Mouse (Mus musculus) neural tube, embryonic 11.5 days (tissue): Measurements from ENCODE around the gene Lacc1. TPM values are rescaled to one million over a fixed set of nuclear protein-coding genes. Genes with fewer than 3 reads are reported as not detected.

ENCODE experiments used
- ATAC-seq: fragments of 200-750 bp; cut with Nextera tagmentation; 2 replicates; pipeline ENCODE4 v1.8.0; 2017; ENCODE audit warnings: moderate number of reproducible peaks, mild to moderate bottlenecking, moderate TSS enrichment, moderate library complexity; ENCODE audit not compliant: insufficient read depth, low FRiP score, low TSS enrichment
- DNase-seq: peaks from one replicate; pipeline ENCODE4 v3.0.0-alpha.2; 2015; ENCODE audit warnings: low spot score
- H3K27ac ChIP-seq: fragments of 300-500 bp; sonication (generic); 2 replicates; pipeline ENCODE4 v1.5.1; 2014; ENCODE audit warnings: low read depth, mild to moderate bottlenecking, low read length
- H3K27me3 ChIP-seq: fragments of 300-500 bp; sonication (generic); 2 replicates; pipeline ENCODE4 v1.6.1; 2014; ENCODE audit warnings: mild to moderate bottlenecking, low read length, mixed read lengths; ENCODE audit not compliant: control insufficient read depth, insufficient read depth
- H3K36me3 ChIP-seq: fragments of 300-500 bp; sonication (generic); 2 replicates; pipeline ENCODE4 v1.6.1; 2014; ENCODE audit warnings: mild to moderate bottlenecking, low read length, moderate library complexity, mixed read lengths; ENCODE audit not compliant: control insufficient read depth, insufficient read depth
- H3K4me1 ChIP-seq: fragments of 300-500 bp; sonication (generic); 2 replicates; pipeline ENCODE4 v1.6.1; 2014; ENCODE audit warnings: low read length, mixed read lengths; ENCODE audit not compliant: control insufficient read depth, insufficient read depth
- H3K4me2 ChIP-seq: fragments of 300-500 bp; sonication (generic); 2 replicates; pipeline ENCODE4 v1.6.1; 2014; ENCODE audit warnings: low read depth, mild to moderate bottlenecking, moderate library complexity
- H3K4me3 ChIP-seq: fragments of 300-500 bp; sonication (generic); 2 replicates; pipeline ENCODE4 v1.5.1; 2014; ENCODE audit warnings: low read depth, low read length
- H3K9ac ChIP-seq: fragments of 300-500 bp; sonication (generic); 2 replicates; pipeline ENCODE4 v1.6.1; 2014; ENCODE audit warnings: mild to moderate bottlenecking, low read length
- H3K9me3 ChIP-seq: fragments of 300-500 bp; sonication (generic); 2 replicates; pipeline ENCODE4 v1.6.1; 2016; ENCODE audit warnings: low read length; ENCODE audit not compliant: control insufficient read depth
- WGBS: fragments of 180-500 bp; shearing (Covaris S2); extraction: QIAGEN DNeasy Blood & Tissue Kit; methylation state at CpG from one replicate; pipeline ENCODE4 v1.1.7; 2014; 5-methylcytosine and 5-hydroxymethylcytosine counted together
- polyA plus RNA-seq: library from polyadenylated mRNA; unstranded; fragments of >200 nt; fragmentation: Nextera tagmentation; extraction: Ambion mirVana; gene quantifications from 2 replicates; pipeline ENCODE4 v1.2.1, GENCODE M21; 2014

The Lacc1 gene
- 3.4 and 4.2 TPM in 2 replicates for polyA plus RNA-seq

DNA sequence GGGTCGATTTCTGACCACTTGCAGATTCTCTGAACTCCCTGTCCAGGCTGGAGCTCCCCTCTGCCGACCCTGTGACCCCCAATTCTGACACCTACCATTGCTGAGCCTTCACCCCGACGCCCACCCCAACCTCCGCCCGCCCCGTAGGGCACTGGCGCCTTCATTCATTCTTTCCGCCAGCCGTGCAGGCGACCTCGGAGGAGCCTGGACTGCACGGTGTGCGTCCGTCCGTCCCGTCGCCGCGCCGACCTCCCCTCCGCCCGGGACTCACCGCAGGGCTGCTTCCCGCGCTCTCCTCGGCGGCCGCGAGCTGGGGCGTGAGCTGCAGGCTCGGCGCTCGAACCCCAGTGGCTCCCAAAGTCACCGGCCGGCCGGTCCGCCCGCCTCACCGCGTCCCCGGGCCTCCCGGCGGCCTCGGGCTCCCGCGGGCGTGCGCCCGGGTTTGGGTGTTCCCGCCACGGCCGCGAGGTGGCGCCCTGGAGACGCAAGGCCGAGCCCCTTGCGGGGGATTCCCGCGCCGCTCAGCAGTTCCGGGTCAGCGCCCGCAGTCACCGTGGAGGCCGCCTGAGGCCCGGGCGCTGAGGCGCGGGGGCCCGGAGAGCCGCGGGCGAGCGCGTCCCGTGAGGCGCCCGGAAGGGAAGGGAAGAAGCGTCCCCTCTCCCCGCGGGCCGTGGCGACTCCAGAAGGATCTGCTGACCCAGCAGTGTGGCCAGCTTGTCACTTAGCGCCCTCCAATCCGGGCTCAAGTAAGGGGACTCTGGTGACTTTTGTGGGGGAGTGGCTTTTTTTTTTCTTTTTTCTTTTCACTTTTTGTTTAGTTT, at the start of gene Lacc1, which contains the start of gene Ccdc122:
Gene Lacc1 (minus strand): TSS at position 679 of the 821 bp plus-strand sequence.
Gene Ccdc122 (plus strand): TSS at position 547 of the 821 bp plus-strand sequence.
- Histone ChIP-seq H3K9me3 (no peaks in the 10 kb centered on the region), H3K27me3 (no peaks in the 10 kb centered on the region), H3K9ac (peak within 1 kb of the TSS; percentile 75), H3K36me3 (no peaks in the 10 kb centered on the region), H3K4me2 (peak within 1 kb of the TSS; percentile 87), H3K4me1 (0 out of 2 replicates have a peak, but pooled peaks cover 3% of the 10 kb centered on the region), H3K27ac (no peak within 1 kb of the TSS), H3K4me3 (peak within 1 kb of the TSS; percentile 51)
- ATAC-seq (peak; percentile 53), DNase-seq (peak; percentile 83)
- under 1% methylated on average over 81 of the region's 86 CpGs for WGBS

DNA sequence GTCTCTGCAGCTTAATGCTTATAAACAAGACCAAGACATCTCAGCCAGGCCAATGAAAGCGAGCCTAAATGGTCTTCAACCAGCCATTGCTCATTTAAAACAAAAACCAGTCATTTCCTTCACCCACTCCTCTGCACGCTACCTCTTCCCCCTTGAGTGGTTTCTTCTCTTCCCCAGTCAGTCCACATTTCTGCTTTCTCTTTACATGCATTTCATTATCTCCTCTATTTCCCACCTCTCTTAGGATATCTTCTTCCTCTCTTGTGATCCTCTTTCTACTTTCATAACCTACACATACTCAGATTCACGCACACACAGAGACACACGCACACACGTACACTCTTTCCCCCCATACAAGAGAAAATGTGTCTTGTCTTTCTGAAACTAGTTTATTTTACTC, 44.5 kb upstream of the Lacc1 start:
- no peak overlapping the region for H3K4me3 ChIP-seq
- no peak overlapping the region for H3K9ac ChIP-seq
- H3K36me3 ChIP-seq = no peaks in the 10 kb centered on the region
- WGBS = 90% methylated on average over 5 of the region's 5 CpGs
- no peak overlapping the region for H3K4me2 ChIP-seq
- H3K27me3 ChIP-seq = no peaks in the 10 kb centered on the region
- ATAC-seq = no peak
- no peak for DNase-seq
- no peak overlapping the region for H3K27ac ChIP-seq
- H3K9me3 ChIP-seq = no peaks in the 10 kb centered on the region
- H3K4me1 ChIP-seq = no peaks in the 10 kb centered on the region

DNA sequence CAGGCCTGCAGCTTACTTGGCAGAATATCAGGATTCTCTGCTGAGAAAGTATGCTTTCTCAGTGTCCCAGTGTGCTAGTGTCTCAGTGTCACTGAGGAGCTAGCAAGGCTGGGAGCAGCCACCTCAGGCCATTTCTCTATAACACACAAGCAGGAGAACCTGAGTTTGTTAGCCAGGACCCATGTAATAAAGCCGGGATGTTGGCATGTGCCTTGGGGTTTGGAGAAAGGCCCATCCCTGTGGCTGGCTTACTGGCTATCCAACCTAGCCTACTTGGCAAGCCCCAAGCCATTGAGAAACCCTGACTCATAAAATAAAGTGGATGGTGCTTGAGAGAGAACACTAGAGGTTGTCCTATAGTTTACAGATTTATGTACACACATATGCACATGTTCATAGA, 32.7 kb upstream of the Lacc1 start:
- no peak for ATAC-seq
- H3K27ac ChIP-seq = no peak overlapping the region
- WGBS = 100% methylated on average over 1 of the region's 1 CpGs

DNA sequence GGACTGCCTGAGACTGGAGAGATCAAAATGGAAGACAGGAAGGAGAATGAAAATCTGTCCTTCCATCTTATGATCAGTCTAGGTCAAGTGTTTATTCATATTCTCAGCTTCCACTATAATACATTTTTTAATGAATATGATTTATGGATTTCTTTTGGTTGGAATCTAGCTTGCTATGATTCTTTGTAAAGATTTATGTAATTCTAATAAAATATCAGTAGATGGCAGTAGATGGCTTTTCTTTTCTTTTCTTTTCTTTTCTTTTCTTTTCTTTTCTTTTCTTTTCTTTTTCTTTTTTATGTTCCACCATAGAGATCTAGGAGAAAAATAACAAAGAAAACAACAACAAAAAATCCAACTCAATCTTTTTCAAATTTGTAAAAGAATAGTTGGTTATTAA, 16.6 kb upstream of the Lacc1 start:
- Histone ChIP-seq H3K4me1 (no peaks in the 10 kb centered on the region), H3K4me3 (no peak overlapping the region), H3K27ac (no peak overlapping the region), H3K36me3 (no peaks in the 10 kb centered on the region), H3K9ac (no peak overlapping the region), H3K4me2 (no peak overlapping the region), H3K9me3 (no peaks in the 10 kb centered on the region), H3K27me3 (no peaks in the 10 kb centered on the region)
- no peak for DNase-seq
- ATAC-seq = no peak

More for the DNA sequence above, 32.7 kb upstream of the Lacc1 start:
- no peaks in the 10 kb centered on the region for H3K4me1 ChIP-seq
- no peak overlapping the region for H3K9ac ChIP-seq
- no peaks in the 10 kb centered on the region for H3K36me3 ChIP-seq
- H3K27me3 ChIP-seq = no peaks in the 10 kb centered on the region
- no peak for DNase-seq
- no peaks in the 10 kb centered on the region for H3K9me3 ChIP-seq
- H3K4me3 ChIP-seq = no peak overlapping the region
- no peak overlapping the region for H3K4me2 ChIP-seq

DNA sequence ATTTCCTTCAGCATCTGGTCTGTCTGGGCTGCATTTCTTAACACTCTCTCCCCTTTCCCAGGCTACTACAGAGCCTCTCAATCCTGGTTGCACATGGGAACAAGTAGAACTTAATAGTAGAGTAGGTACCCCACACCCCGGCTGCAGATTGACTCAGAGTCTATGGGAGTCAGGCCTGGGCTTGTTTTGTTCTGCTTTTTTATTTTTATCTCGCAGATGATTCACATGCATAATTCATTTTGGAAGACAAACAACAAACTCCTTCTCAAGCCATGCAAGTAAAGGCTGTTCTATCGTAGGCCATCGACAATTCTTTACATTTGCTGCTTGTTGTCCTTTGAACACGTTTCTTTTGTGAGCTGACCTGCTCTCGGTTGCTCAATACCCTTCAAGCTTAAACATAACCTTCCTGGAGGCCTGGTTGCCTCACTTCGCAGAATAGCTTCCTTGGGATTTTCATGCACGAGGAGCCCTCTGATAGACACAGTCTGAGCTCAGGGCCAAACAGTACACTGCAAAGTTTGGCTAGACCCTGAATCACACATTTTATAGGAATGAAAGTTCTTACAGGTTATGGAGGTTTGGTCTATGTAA, 1.2 kb upstream of the Lacc1 start:
- H3K27ac ChIP-seq = no peak overlapping the region
- no peak overlapping the region for H3K4me3 ChIP-seq
- H3K36me3 ChIP-seq = no peaks in the 10 kb centered on the region
- WGBS = 90% methylated on average over 8 of the region's 8 CpGs
- ATAC-seq (no peak), DNase-seq (no peak)
- no peak overlapping the region for H3K4me2 ChIP-seq
- 0 out of 2 replicates have a peak, but pooled peaks cover 3% of the 10 kb centered on the region for H3K4me1 ChIP-seq
- H3K27me3 ChIP-seq = no peaks in the 10 kb centered on the region
- no peak overlapping the region for H3K9ac ChIP-seq
- no peaks in the 10 kb centered on the region for H3K9me3 ChIP-seq

DNA sequence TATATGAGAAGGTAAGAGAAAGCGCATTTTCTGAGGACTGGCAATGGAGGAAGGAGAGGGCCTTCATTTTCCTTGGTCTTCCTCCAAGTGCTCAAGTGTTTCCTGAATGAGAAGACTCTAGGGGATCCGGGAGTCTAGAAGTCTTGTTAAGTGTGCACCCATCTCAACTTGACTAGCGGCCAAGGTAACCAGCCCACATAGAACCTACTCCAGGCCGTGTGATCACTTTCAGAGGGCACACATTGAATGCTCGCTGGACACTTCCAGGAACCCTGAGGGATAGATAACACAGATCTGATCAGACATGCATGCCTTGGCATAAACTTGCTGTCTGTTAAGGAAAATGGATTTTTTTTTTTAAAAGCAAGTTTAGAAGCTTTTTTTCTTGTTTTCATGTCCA, 626 bp upstream of the Lacc1 start:
- H3K9me3 ChIP-seq = no peaks in the 10 kb centered on the region
- no peak overlapping the region for H3K4me3 ChIP-seq
- no peak overlapping the region for H3K9ac ChIP-seq
- H3K27ac ChIP-seq = no peak overlapping the region
- no peak overlapping the region for H3K4me2 ChIP-seq
- H3K36me3 ChIP-seq = no peaks in the 10 kb centered on the region
- 88% methylated on average over 5 of the region's 5 CpGs for WGBS
- H3K4me1 ChIP-seq = 0 out of 2 replicates have a peak, but pooled peaks cover 3% of the 10 kb centered on the region
- DNase-seq (no peak), ATAC-seq (no peak)
- no peaks in the 10 kb centered on the region for H3K27me3 ChIP-seq

DNA sequence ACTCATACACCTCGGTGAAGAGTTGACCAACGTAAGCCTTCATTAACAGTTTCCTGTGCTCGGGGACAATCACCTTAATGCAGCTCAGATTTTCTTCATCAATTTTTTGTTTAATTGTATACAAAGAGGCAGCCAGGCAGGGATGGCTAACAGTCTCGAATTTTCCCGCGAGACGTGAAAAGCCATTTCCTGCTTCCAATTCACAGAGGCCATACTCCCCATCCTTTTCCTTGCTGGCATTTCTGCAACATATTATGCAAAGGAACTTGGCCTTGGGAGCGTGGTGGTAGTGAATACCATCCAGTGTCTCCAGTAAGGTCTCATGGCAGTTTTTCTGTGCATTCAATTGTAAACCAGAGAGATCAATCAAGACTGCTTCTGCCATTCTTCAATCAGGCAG, 1.7 kb downstream of the Lacc1 start:
- Histone ChIP-seq H3K9ac (no peak overlapping the region), H3K36me3 (no peaks in the 10 kb centered on the region), H3K27ac (no peak overlapping the region), H3K4me3 (no peak overlapping the region), H3K27me3 (no peaks in the 10 kb centered on the region), H3K4me2 (no peak overlapping the region), H3K9me3 (no peaks in the 10 kb centered on the region), H3K4me1 (0 out of 2 replicates have a peak, but pooled peaks cover 3% of the 10 kb centered on the region)
- DNase-seq (no peak), ATAC-seq (no peak)
- 83% methylated on average over 8 of the region's 8 CpGs for WGBS

DNA sequence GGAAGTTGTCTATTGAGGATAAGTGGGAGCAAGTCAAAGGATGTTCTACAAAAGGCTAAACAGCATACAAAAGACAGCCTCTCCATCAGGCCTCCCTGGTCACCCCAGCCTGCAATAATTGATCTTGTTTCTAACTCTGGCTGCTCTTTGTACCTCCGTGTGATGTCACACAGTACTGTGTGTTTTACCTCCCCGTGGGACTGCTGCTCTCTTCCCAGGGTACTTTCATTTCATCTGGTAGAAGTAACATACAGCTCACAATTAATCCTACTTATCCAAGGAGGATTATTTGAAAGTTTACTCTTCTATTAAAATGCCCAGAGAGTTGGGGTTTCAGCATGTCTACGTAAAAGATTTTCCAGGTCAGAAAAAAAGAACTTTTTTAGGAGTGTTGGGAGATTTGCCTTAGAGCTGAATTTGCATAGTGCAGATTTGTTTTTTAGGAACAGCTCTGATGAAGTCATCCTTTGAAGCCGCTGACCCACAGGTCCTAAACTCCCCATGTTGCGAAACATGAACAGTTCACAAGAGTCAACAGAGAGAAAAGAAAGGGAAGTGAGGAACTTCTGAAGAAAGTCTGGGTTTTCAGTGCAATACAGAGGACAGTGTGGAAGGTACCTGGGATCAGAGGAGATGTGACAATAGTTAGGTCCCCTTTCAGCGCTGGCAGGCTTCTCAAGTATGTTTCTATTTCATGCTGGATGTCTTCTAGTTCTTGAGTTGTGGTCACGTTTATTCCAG, 2.4 kb downstream of the Lacc1 start:
- no peaks in the 10 kb centered on the region for H3K27me3 ChIP-seq
- H3K4me3 ChIP-seq = no peak overlapping the region
- H3K9me3 ChIP-seq = no peaks in the 10 kb centered on the region
- 64% methylated on average over 7 of the region's 7 CpGs for WGBS
- no peak overlapping the region for H3K4me2 ChIP-seq
- H3K27ac ChIP-seq = no peak overlapping the region
- no peaks in the 10 kb centered on the region for H3K36me3 ChIP-seq
- no peak for ATAC-seq
- H3K4me1 ChIP-seq = 0 out of 2 replicates have a peak, but pooled peaks cover 3% of the 10 kb centered on the region
- DNase-seq = no peak
- no peak overlapping the region for H3K9ac ChIP-seq
